Mouse (Mus musculus) left cerebral cortex, postnatal 36 days (tissue): ENCODE data around the gene Mfsd2b. TPM values are rescaled to one million over a fixed set of nuclear protein-coding genes. Genes with fewer than 3 reads are reported as not detected.
"Not testable (repeated sequence)": the region's sequence is repeated elsewhere in the genome, so short reads cannot be mapped to it uniquely, and the experiment has no call there.

Experiments used
- DNase-seq, 2 experiments: peaks; one replicate each; pipeline ENCODE4 v3.0.0; 2021 to 2022; ENCODE audit warnings: low spot score in 2 of 2, mixed read lengths in 1 of 2
- intact Hi-C: fragments of 180-260 bp; cut with DNase I; formaldehyde crosslinking; loops from one replicate; pipeline ENCODE4 v1.15.1; 2025
- total RNA-seq, 2 experiments: library from RNA; stranded (reverse); gene quantifications; 2 replicates each; pipeline ENCODE4 v1.2.3; 2021

Mfsd2b gene
- 1 to 10 TPM in 1 of 2 experiments, under 1 TPM in 1; 0.54 to 1.1 TPM for total RNA-seq

GRCm38 (mm10) chr12:4874161-4874927 lies at the start of gene Mfsd2b:
Mfsd2b (minus strand) TSS chr12:4874359.
- intact Hi-C loops: no loop called here
- DNase-seq: peak; percentile 22 to 31

DNA sequence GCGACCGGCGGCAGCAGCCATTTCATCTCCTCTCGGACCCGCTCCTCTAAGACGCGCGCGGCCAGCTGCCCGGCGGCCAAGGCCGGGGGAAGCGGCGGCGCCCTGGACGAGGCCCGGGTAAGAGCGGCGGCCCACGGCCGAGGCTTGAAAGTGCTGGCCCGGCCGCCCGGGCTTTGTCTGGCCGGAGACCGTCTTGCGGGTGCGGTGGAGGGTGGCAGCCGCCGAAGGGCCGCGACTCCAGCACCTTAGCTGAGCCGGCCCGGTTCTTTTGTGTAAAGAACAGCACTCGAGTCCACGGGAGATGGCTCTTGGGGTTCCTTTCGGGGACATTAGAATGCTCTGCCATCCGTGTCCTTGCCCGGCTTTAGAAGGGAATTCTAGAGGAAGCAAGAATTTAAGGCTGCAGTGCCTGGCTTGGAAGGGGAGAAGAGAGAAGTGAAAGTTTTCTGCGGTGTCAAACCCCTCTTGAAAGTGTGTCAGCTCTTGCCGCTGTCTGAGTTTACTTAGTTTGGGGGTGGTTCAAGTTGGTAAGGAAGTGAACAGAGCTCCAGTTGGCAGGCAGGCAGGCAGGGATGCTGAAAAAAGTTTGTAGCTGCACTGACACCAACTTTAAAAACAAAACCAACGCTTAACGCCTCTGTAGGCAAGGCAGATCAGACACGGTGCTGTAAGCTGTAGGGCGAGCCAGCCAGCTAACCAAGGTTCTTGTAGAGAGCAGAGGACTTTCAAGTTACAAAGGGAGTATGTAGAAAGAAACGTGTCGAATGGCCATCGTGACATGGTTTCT lies 43.8 kb upstream of the Mfsd2b start:
- peak; percentile 55 to 71 for DNase-seq
- intact Hi-C loops: no loop called here

GRCm38 (mm10) chr12:4916994-4917804 lies 43.0 kb upstream of the Mfsd2b start, which contains the start of gene Atad2b:
Atad2b (plus strand) TSS chr12:4917353.
- intact Hi-C loops: no loop called here
- DNase-seq: peak; percentile 97 to 98

DNA sequence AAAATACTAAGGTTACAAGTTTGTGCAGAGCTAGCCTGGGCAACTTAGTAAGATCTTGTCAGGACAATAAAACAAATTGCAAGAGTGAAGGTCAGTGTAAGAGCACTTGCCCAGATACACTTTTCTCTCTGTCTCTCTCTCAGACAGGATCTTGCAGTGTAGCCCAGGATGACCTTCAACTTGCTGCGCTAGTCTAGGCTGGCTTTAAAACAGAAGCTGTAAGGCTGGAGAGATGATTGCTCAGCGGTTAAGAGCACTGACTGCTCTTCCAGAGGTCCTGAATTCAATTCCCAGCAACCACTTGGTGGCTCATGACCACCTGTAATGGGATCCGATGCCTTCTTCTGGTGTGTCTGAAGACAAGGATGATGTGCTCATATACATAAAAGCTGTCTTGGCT lies 40.8 kb upstream of the Mfsd2b start:
- no peak for DNase-seq
- intact Hi-C loops: no loop called here

DNA sequence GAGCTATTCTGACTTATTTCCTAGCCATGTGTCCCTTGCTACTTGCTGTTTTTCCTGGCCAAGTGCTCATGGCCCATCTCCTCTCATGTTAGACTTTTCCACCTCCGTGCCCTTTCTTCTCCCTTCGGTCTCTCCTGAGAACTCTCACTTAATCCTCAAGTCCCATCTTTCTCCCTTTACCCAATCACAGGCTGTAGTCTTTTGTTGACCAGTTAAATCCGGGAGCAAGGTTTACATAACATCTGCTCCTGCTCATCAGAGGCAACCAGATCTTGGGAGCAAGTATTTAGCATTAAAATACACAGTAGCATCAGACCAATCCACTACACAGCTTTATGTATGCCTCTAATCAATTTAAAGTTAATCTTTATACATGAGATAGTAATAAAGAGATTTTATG lies 40.3 kb upstream of the Mfsd2b start:
- intact Hi-C loops: no loop called here

DNA sequence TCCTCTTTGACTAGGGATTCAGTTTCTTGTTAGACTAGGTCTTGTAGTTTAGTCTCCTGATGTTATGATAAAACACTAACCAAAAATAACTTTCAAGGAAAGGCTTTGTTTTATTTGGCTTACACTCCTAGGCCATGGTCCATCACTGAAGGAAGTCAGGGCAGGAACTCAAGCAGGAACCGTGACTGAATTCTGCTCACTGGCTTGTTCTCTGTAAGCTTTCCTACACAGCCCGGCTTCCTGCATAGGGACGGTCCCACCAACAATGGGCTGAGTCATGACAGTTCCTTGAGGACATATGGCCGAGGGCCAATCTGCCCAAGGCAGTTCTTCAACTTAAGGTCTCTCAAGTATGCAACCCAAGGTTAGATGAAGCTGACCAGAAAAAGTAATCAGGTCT lies 37.6 kb upstream of the Mfsd2b start:
- no peak for DNase-seq
- intact Hi-C loops: no loop called here

More for the DNA sequence above, 40.3 kb upstream of the Mfsd2b start:
- no peak for DNase-seq

- intact Hi-C loops, DNase-seq: not testable (repeated sequence)
These were observed 36.3 kb upstream of the Mfsd2b start for GRCm38 (mm10) chr12:4910496-4910895.

- intact Hi-C loops: loop anchor here (5.0 kb wide), 1 partner anchor 66 kb away; the partner anchor contains the start of genes Fkbp1b and Wdcp
- DNase-seq: no peak
These were observed 34.2 kb upstream of the Mfsd2b start for GRCm38 (mm10) chr12:4908391-4908790.

- intact Hi-C loops: loop anchor here (5.0 kb wide), 1 partner anchor 65 kb away; the partner anchor contains the start of genes Fkbp1b and Wdcp
- peak; percentile 93 to 95 for DNase-seq
These were observed 33.1 kb upstream of the Mfsd2b start, which contains the start of gene Ubxn2a for GRCm38 (mm10) chr12:4906951-4907906. Ubxn2a (minus strand) TSS chr12:4907705.

DNA sequence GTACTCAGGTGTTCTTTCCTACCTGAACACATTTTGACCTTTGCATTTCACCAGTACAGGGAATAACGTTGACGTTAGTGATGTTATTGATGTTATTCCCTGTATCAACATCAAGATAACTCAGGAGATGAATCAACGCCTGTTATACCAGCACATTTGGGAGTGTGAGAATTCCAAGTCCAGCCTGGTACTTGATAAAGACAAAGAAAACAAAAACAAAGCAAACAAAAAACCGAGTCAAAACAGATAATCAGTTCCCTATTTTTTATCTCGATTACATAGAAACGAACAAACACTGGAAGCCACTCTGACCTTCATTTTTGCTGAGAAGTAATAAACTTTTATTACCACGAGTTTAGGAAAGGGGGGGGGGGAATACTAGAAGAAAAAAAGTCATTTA lies 32.3 kb upstream of the Mfsd2b start:
- intact Hi-C loops: loop anchor here (5.0 kb wide), 1 partner anchor 64 kb away; the partner anchor contains the start of genes Fkbp1b and Wdcp
- DNase-seq: no peak

- intact Hi-C loops: loop anchor here (5.0 kb wide), 1 partner anchor 64 kb away; the partner anchor contains the start of genes Fkbp1b and Wdcp
- DNase-seq: no peak
These were observed 31.8 kb upstream of the Mfsd2b start for GRCm38 (mm10) chr12:4905946-4906345.

DNA sequence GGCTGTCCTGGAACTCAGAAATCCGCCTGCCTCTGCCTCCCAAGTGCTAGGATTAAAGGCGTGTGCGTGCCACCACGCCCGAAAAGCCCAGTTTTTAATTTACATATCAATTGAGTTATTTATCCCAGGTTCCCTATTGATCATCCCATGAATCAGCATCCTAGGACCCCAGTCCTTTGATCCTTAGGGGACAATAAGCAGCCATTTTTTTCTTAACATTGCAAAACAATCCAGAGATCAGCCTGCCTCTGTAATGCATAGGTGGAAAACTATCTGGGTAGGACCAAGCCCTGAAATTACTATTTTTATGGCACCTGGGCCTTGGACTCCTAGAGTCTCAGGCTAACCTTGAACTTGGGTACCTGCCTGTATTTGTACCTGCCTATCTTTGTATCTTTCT lies 23.9 kb upstream of the Mfsd2b start:
- intact Hi-C loops: no loop called here
- DNase-seq: no peak

DNA sequence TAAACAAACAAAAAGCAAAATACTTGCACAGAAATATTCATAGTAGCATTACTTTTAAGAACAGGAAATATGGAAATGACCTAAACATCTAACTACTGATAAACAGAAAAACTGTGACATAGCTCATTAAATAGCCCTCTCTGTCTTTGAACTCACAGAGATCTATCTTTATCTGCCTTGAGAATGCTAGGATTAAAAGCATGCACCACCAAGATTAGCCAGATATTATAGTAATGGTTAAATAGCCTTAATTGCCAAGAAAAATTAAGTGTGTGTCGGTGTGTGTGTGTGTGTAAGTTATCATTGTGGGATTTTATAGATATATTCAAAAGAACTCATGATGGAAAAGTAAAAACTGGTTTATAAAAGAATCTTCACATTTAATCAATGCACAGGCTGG lies 15.7 kb upstream of the Mfsd2b start:
- intact Hi-C loops: no loop called here
- DNase-seq: no peak

- intact Hi-C loops: no loop called here
- DNase-seq: no peak
These were observed 15.1 kb upstream of the Mfsd2b start for GRCm38 (mm10) chr12:4889251-4889650.

- no peak for DNase-seq
- intact Hi-C loops: no loop called here
These were observed 14.6 kb upstream of the Mfsd2b start for GRCm38 (mm10) chr12:4888739-4889138.

- intact Hi-C loops, DNase-seq: not testable (repeated sequence)
These were observed 12.4 kb upstream of the Mfsd2b start for GRCm38 (mm10) chr12:4886581-4886980.

- intact Hi-C loops: no loop called here
These were observed 10.9 kb upstream of the Mfsd2b start for GRCm38 (mm10) chr12:4885062-4885461.

GRCm38 (mm10) chr12:4882086-4882485 lies 7.9 kb upstream of the Mfsd2b start:
- intact Hi-C loops: no loop called here
- DNase-seq: no peak

More at GRCm38 (mm10) chr12:4885062-4885461, 10.9 kb upstream of the Mfsd2b start:
- DNase-seq: no peak
